Mouse (Mus musculus) kidney, embryonic 14.5 days (tissue): ENCODE results near the gene Heatr6. TPM values are rescaled to one million over a fixed set of nuclear protein-coding genes. Genes with fewer than 3 reads are reported as not detected.

Experiments
- ATAC-seq: fragments of 200-750 bp; cut with Nextera tagmentation; 2 replicates; pipeline ENCODE4 v1.8.0; 2017; ENCODE audit warnings: moderate number of reproducible peaks, mild to moderate bottlenecking, moderate TSS enrichment, moderate library complexity; ENCODE audit not compliant: low FRiP score, low TSS enrichment
- H3K27ac ChIP-seq: fragments of 300-500 bp; sonication (generic); 2 replicates; pipeline ENCODE4 v1.5.1; 2014; ENCODE audit warnings: low read depth, mild to moderate bottlenecking, low read length, moderate library complexity, mixed read lengths
- H3K27me3 ChIP-seq: fragments of 300-500 bp; sonication (generic); 2 replicates; pipeline ENCODE4 v1.6.1; 2014; ENCODE audit warnings: mild to moderate bottlenecking, low read length; ENCODE audit not compliant: control insufficient read depth, insufficient read depth
- H3K36me3 ChIP-seq: fragments of 300-500 bp; sonication (generic); 2 replicates; pipeline ENCODE4 v1.6.1; 2014; ENCODE audit warnings: low read length, mixed read lengths; ENCODE audit not compliant: control insufficient read depth, insufficient read depth
- H3K4me1 ChIP-seq: fragments of 300-500 bp; sonication (generic); 2 replicates; pipeline ENCODE4 v1.6.1; 2014; ENCODE audit warnings: low read length, mixed read lengths; ENCODE audit not compliant: control insufficient read depth, insufficient read depth
- H3K4me2 ChIP-seq: fragments of 300-500 bp; sonication (generic); replicated peaks from 2 replicates; pipeline ENCODE4 v1.6.1; 2014; ENCODE audit warnings: low read depth, mild to moderate bottlenecking, low read length
- H3K4me3 ChIP-seq: fragments of 300-500 bp; sonication (generic); 2 replicates; pipeline ENCODE4 v1.5.1; 2014; ENCODE audit warnings: mild to moderate bottlenecking, low read length
- H3K9ac ChIP-seq: fragments of 300-500 bp; sonication (generic); 2 replicates; pipeline ENCODE4 v1.6.1; 2014; ENCODE audit warnings: low read depth, mild to moderate bottlenecking, low read length, moderate library complexity
- H3K9me3 ChIP-seq: fragments of 300-500 bp; sonication (generic); 2 replicates; pipeline ENCODE4 v1.6.1; 2016; ENCODE audit warnings: low read length; ENCODE audit not compliant: control insufficient read depth
- WGBS: fragments of 180-500 bp; shearing (Covaris S2); extraction: QIAGEN DNeasy Blood & Tissue Kit; methylation state at CpG from one replicate; pipeline ENCODE4 v1.1.7; 2014; 5-methylcytosine and 5-hydroxymethylcytosine counted together
- polyA plus RNA-seq: library from polyadenylated mRNA; unstranded; fragments of >200 nt; fragmentation: Nextera tagmentation; extraction: Ambion mirVana; gene quantifications from 2 replicates; pipeline ENCODE4 v1.2.1, GENCODE M21; 2014

Heatr6 gene
- polyA plus RNA-seq, 1 experiment from 2014 or later = 28.7 TPM

- Histone ChIP-seq H3K4me1 (0 out of 2 replicates have a peak, but pooled peaks cover 3% of the 10 kb centered on the region), H3K27me3 (no peaks in the 10 kb centered on the region), H3K4me3 (no peak overlapping the region), H3K27ac (no peak overlapping the region), H3K9me3 (no peaks in the 10 kb centered on the region), H3K36me3 (no peaks in the 10 kb centered on the region), H3K4me2 (no peak overlapping the region), H3K9ac (no peak overlapping the region)
- ATAC-seq = no peak
- 64% methylated on average over 8 of the region's 8 CpGs for WGBS
Observed at GRCm38 (mm10) chr11:83810441-83810840, 56.9 kb downstream of the Heatr6 start.

- Histone ChIP-seq H3K27me3 (no peaks in the 10 kb centered on the region), H3K27ac (peak overlapping the region; percentile 47; the same call in 1 of the 2 replicates), H3K9ac (no peak overlapping the region), H3K4me1 (0 out of 2 replicates have a peak, but pooled peaks cover 3% of the 10 kb centered on the region), H3K4me2 (no peak overlapping the region), H3K4me3 (no peak overlapping the region), H3K9me3 (no peaks in the 10 kb centered on the region), H3K36me3 (no peaks in the 10 kb centered on the region)
- 66% methylated on average over 5 of the region's 5 CpGs for WGBS
- ATAC-seq = no peak
Observed at GRCm38 (mm10) chr11:83815191-83815590, 61.7 kb downstream of the Heatr6 start.

GRCm38 (mm10) chr11:83815628-83816027, 62.1 kb downstream of the Heatr6 start:
- Histone ChIP-seq H3K27ac (no peak overlapping the region; the same call in 1 of the 2 replicates), H3K4me3 (no peak overlapping the region), H3K4me2 (no peak overlapping the region), H3K4me1 (no peaks in the 10 kb centered on the region), H3K9me3 (no peaks in the 10 kb centered on the region), H3K36me3 (no peaks in the 10 kb centered on the region), H3K27me3 (no peaks in the 10 kb centered on the region), H3K9ac (no peak overlapping the region)
- WGBS = 8% methylated on average over 9 of the region's 9 CpGs
- no peak for ATAC-seq

- Histone ChIP-seq H3K9ac (0 out of 2 replicates have a peak overlapping the region, but pooled peaks have one; percentile 35), H3K36me3 (no peaks in the 10 kb centered on the region), H3K9me3 (no peaks in the 10 kb centered on the region), H3K27me3 (no peaks in the 10 kb centered on the region), H3K27ac (peak overlapping the region; percentile 87), H3K4me2 (peak overlapping the region; percentile 30), H3K4me1 (no peaks in the 10 kb centered on the region), H3K4me3 (0 out of 2 replicates have a peak overlapping the region, but pooled peaks have one; percentile 17)
- peak; percentile 56 for ATAC-seq
- 67% methylated on average over 6 of the region's 6 CpGs for WGBS
Observed at GRCm38 (mm10) chr11:83817048-83817447, 63.6 kb downstream of the Heatr6 start.

- Histone ChIP-seq H3K4me3 (no peak overlapping the region; the same call in 1 of the 2 replicates), H3K9me3 (no peaks in the 10 kb centered on the region), H3K4me2 (peak overlapping the region; percentile 34; the same call in 1 of the 2 replicates), H3K4me1 (no peaks in the 10 kb centered on the region), H3K27me3 (no peaks in the 10 kb centered on the region), H3K9ac (0 out of 2 replicates have a peak overlapping the region, but pooled peaks have one; percentile 23), H3K27ac (peak overlapping the region; percentile 86), H3K36me3 (no peaks in the 10 kb centered on the region)
- no peak for ATAC-seq
- WGBS = 58% methylated on average over 4 of the region's 4 CpGs
Observed at GRCm38 (mm10) chr11:83817994-83818393, 64.5 kb downstream of the Heatr6 start.

- Histone ChIP-seq H3K36me3 (no peaks in the 10 kb centered on the region), H3K4me1 (no peaks in the 10 kb centered on the region), H3K9me3 (no peaks in the 10 kb centered on the region), H3K27ac (peak overlapping the region; percentile 86; the same call in 1 of the 2 replicates), H3K4me2 (no peak overlapping the region), H3K9ac (no peak overlapping the region), H3K27me3 (no peaks in the 10 kb centered on the region), H3K4me3 (no peak overlapping the region)
- no peak for ATAC-seq
- 36% methylated on average over 9 of the region's 9 CpGs for WGBS
Observed at GRCm38 (mm10) chr11:83818591-83819127, 65.2 kb downstream of the Heatr6 start.

- Histone ChIP-seq H3K4me1 (no peaks in the 10 kb centered on the region), H3K4me2 (peak overlapping the region; percentile 23; the same call in 1 of the 2 replicates), H3K36me3 (no peaks in the 10 kb centered on the region), H3K4me3 (no peak overlapping the region), H3K27me3 (no peaks in the 10 kb centered on the region), H3K9ac (no peak overlapping the region; the same call in 1 of the 2 replicates), H3K27ac (peak overlapping the region; percentile 88), H3K9me3 (no peaks in the 10 kb centered on the region)
- ATAC-seq = peak; percentile 78
- WGBS = 49% methylated on average over 10 of the region's 10 CpGs
Observed at GRCm38 (mm10) chr11:83819806-83820483, 66.4 kb downstream of the Heatr6 start.

- no peak overlapping the region for H3K27ac ChIP-seq
- H3K4me2 ChIP-seq = no peak overlapping the region
- no peaks in the 10 kb centered on the region for H3K27me3 ChIP-seq
- 95% methylated on average over 3 of the region's 3 CpGs for WGBS
- H3K36me3 ChIP-seq = no peaks in the 10 kb centered on the region
- H3K4me3 ChIP-seq = no peak overlapping the region
- no peak for ATAC-seq
- no peaks in the 10 kb centered on the region for H3K9me3 ChIP-seq
- no peaks in the 10 kb centered on the region for H3K4me1 ChIP-seq
- H3K9ac ChIP-seq = no peak overlapping the region
Observed at GRCm38 (mm10) chr11:83826142-83826541, 72.6 kb downstream of the Heatr6 start.

GRCm38 (mm10) chr11:83828553-83829142, 75.2 kb downstream of the Heatr6 start:
- 80% methylated on average over 8 of the region's 8 CpGs for WGBS
- H3K27ac ChIP-seq = no peak overlapping the region
- no peaks in the 10 kb centered on the region for H3K27me3 ChIP-seq
- H3K4me1 ChIP-seq = no peaks in the 10 kb centered on the region
- H3K9me3 ChIP-seq = no peaks in the 10 kb centered on the region
- H3K36me3 ChIP-seq = no peaks in the 10 kb centered on the region
- no peak overlapping the region for H3K4me3 ChIP-seq
- ATAC-seq = no peak
- H3K4me2 ChIP-seq = no peak overlapping the region
- no peak overlapping the region for H3K9ac ChIP-seq
